Mouse (Mus musculus): ENCODE results near the gene Nrxn3.

Nrxn3 gene

DNA sequence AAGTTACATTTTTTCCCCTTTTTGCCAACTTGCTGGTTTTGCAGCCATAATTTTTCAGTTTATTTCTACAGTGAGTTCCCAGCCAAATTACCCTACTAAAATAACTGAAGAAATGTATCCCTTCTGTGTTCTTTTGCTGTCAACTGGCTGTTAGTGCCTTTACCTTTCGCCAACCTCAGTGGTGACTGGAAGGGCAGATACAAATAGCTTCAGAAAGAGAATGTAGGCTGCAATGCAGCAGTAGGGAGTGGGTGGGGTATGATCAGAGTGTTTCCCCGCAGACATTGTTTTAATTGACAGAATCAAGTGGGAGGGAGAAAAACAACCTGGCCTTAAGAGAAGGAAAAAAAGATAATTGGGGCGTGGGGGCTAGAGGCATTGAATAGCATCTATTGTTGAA is 1337.1 kb downstream of the Nrxn3 start:
- in situ Hi-C loops (cut with MboI, MseI) = no loop called here

DNA sequence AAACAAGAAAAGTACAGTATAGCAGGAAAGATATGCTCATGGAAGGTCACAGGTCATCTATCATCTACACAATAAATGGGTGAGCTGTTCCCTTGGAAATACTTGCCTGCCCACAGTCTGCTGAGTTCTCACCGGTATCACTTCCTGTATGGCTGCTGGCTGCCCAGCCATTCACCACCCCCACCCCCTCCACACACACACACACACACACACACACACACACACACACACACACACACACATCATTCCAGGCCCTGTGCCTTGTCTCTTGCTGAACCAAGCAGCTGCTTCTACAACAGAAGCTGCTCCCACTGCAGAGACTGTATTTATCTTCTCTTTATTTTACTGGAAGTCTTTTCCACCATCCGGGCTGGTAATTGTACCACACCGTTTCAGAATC is 1338.6 kb downstream of the Nrxn3 start:
- in situ Hi-C loops (cut with MboI, MseI) = no loop called here

DNA sequence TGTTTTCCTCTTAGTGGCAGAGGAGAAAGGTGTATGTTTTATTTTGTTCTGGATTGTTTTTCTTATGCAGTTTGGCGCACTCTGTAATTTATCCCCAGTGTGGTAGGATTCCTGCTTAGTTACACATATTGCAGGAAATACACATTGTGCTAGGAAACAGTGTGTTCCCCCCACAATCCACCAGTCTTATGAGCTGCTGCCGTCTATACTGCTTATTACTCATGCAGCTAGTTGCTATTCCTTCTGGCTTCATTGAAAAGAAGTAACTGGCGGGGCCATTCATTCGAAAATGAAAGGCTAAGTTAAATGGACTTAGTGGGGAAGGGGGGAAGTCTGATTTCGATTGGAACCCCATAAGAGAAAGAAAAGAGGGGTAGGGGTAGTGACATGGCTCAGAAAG is 1339.5 kb downstream of the Nrxn3 start:
- in situ Hi-C loops (cut with MboI, MseI) = no loop called here

DNA sequence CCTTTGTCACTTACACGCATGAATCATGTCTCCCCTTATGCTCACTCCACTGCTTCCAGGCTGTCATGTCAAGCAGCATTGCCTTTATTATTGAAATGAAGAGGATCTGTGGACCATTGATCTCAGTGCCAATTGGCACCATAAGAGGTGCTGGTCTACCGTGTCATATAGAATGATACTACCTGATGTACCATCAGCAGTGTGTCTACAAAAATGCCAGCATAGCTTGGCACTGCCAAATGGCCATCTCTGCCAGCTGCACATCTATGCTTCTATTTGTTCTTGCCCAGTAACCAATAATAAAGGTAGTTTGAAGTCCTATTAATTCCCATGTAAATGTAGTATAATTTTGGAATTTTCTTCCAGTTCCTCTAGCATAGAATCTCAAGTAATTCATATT is 1340.8 kb downstream of the Nrxn3 start:
- in situ Hi-C loops (cut with MboI, MseI) = no loop called here

DNA sequence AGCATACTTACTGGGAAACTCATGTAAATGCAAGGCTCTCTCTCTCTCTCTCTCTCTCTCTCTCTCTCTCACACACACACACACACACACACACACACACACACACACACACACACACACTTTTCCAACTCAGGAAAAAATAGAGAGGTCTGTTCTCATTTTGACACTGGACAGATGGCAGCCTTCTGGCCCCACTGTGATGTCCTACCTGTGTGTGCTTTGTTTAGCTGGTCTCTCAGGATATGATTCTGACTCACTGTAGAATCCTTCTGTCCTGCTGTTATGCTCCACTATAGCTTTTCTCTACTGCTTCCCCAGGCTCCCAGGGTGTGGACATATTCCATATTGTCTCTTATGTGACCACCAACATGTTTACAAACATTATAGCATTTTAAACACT is 1363.2 kb downstream of the Nrxn3 start:
- in situ Hi-C loops (cut with MboI, MseI) = no loop called here

DNA sequence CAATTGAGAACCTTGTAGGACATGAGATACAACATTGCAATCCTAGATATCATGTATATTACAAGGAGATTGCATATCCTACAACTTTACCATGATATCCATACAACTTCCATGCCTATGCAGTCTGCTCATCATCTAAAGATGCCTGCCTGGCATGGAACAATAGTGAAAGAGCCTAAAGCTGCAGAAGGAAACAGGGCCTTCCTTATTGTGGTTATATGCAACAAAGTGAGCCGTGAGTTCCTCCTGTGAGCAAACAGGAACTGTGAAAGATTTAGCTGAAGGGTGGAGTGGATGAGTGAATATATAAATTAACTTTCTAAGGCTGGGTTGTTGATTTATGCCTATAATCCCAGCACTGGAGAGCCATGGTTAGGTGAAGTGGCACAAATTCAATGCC is 1373.1 kb downstream of the Nrxn3 start:
- in situ Hi-C loops (cut with MboI, MseI) = no loop called here

DNA sequence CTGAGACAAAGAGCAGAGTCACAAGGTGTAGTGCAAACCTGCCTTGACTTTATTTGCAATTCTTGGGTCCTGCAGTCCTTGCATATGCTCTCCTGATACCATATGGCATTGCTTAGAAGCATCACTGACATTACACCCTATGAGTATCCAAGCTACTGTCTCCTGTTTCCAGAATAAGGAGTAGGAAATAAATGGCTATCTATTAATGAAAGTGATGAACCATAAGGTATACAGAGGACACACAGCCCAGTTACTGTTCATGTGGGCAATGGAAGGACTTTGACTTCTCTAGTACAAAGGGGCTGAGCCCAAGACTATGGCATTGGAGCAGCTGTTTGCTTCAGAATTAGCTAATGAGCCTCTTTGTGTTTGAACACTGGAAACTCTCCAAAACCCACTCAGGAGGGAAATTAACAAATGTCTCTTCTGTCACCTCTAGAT is 1390.7 kb downstream of the Nrxn3 start:
- in situ Hi-C loops (cut with MboI, MseI) = no loop called here

DNA sequence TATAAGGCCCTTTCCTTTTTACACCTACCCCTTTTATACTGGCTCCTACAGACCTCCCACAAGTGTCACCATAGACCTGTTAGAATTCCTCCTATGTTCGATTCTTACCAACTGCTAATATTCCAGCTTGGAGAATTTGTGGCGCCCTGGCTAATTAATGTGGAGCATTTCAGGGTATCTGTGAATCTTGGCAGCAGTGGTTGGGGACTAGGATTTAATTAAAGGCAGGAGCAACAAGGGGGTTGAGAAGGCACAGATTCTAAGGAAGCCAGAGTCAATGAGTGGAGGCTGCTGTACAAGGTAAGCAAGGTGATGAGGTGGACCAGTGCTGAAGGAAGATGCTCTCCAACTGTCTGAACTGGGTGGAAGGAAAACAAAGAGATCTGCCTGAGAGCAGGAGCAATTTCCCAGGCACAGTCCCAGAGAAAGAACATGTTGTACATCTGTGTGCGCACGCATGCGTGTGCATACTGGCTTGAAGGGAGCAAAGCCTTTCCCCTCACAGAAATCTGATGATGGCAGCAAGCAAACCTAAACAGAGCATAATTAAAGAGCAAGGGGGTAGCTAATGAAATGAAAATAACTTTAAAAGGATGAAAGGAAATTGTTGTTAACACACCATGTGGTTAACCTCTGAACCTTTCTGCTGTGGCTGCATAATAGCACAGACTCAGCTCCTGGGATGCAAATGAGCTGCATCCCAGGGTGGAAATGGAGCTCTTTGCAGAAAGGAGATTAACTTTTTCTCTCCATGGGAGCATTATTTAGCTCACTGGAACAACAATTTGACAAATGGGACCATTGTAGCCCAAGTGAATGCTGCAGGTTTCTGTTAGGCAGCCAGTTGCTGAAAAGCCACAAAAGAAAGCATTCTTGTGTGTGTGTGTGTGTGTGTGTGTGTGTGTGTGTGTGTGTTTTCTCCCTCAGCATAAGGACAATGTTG is 1409.5 kb downstream of the Nrxn3 start:
- in situ Hi-C loops (cut with MboI, MseI) = no loop called here

DNA sequence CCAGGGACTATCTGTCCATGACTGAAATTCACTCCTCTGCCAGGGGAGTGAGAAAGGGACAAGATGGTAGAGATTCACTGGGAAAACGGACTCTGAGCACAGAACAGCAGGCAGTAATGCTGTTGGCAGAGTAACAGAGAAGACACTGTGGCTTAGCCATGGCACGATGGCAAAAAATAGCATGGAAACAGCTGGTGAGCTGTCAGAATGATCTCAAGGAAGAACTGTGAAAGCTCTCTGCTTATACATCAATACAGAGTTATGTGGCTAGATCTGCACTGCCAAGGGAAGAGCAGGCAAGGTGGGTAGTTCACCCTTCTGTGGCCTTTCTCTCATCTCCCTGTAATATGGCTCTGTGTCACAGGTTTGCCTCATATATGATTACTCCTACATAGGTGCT is 1419.3 kb downstream of the Nrxn3 start:
- in situ Hi-C loops (cut with MboI, MseI) = no loop called here

DNA sequence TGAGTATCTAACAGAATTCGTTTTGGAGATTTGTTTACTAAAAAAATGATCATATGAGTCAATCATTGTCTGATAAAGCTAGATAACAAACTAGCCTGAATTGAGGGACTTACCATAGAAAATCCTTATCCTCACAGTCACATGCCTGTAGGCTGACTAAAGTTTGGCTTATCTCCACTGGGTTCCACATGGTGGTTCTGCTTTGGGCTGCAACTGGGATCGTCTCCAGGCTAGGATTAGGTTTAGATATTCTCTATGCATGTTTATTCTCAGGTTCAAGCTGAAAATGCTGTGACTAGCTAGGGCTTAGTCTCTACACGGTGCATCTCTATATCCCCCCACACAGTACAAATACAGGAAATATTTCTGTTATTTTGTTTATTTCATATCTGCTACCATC is 1421.6 kb downstream of the Nrxn3 start:
- in situ Hi-C loops (cut with MboI, MseI) = no loop called here

DNA sequence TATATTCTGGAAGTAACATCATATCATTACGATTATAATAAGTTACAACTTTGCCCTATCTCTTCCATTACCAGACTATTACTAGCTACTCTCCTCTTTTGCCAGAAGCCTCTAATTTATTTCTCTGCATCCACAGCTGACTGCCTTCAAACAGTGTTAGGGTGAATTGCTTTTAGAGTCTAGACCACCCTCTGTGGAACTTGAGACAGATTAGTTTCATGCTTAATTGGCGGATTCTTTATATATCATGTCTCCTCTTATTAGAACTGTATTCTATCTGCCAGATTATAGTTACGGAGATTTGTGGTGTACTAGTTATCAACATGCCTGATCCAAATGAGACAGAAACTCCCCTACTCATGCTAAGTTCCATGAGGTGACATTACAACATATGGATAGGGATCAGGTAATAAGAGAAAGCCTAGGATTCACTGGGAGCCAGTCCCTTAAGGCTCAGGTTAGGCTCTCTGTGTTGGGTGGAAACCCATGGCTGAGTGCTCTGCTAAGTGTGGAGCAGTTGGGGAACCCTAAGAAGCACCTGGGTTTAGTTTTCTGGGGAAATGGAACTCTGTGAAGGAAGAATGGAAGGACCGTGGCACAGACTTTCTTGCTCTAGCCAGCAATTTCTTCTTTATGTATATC is 1435.6 kb downstream of the Nrxn3 start:
- in situ Hi-C loops (cut with MboI, MseI) = no loop called here

DNA sequence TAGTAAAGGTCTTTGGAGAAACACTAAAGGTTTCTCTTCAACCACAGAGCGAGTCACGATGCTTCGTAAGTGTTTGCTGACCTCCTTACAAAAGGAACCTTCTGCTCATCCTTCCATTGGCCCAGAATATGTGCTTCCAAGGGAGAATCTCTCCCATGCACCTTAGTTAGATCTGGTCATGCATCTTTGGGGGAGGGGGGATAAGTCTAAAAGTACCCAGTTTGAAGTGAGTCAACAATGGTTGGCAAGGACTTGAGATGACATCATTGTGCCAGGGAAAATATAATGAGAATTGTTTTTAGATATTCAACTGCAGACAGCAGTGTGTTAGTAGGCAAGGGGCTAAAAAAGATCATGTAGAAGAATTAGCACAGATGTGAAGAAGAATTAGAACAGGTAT is 1437.2 kb downstream of the Nrxn3 start:
- in situ Hi-C loops (cut with MboI, MseI) = no loop called here

DNA sequence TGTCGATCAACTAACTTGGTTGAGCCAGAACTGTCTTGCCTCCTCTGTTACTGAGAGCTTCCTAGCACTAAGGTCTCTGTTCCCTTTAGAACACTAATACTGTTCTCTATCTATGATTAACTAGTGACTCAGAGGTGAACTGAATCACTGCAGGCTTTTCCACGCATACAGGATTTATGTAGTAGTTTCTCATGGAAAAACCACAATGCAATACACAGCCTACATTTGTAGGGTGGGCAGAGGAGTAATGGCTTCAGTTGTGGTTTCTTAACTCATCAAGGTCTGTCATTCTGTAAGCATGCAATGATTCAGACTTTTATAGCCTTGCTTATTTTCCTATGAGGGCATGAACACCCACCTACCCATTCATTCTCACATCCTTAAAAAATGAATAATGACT is 1443.4 kb downstream of the Nrxn3 start:
- in situ Hi-C loops (cut with MboI, MseI) = no loop called here

DNA sequence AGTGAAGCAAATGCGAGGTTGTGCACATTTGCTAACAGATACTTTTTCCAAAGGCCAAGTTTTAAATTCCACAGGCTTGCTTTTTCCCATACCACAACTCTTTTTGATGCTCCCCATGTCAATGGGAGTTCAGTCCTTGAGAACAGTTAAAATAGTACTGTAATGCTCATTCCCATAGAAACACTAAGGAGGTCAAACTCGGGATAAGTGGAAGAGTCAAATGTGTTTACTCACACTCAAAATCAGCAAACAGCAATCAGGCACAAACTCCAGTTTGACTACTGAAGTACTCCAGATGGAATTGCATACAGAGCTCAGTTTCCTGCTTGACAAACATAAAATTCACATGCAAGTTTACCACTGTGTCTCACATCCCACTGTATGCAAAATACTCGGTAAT is 1458.9 kb downstream of the Nrxn3 start:
- in situ Hi-C loops (cut with MboI, MseI) = no loop called here

DNA sequence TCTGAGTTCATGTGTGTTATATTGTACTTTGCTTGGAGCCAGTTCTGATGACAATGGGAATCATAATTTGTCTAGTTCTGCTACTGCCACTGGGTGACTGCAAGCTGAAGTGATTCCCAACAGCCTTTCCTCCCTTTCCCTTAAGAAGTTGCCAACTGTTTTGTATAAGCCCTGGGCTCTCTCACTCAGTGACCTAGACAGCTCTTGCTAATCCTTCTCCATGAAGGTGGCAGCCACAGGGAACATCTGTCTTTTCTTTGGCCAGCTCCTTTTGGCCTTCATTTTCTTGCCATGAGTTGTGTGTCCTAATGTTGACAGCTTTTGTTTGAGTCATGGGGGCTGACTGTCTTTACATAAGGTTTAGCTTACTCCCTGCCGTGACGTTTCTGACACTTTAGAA is 1460.3 kb downstream of the Nrxn3 start:
- in situ Hi-C loops (cut with MboI, MseI) = no loop called here

DNA sequence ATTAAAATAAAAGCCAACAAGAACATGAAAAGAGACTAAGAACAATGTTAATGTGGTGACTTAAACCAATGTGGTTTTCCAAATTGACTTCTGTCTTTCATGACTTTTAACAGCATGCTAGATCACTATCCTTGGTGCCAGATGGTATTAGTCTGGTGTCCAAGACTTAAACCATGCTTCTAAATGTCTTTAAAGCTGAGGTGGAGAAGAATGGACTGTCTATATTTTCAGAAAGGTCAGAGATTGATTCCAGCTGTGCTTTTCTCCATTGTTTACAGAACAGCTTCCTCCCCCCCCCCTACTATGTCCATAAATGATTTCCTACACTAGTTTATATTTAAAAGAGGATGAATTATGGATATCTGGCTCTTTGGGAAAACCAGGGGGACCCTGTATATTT is 1473.5 kb downstream of the Nrxn3 start:
- in situ Hi-C loops (cut with MboI, MseI) = no loop called here

DNA sequence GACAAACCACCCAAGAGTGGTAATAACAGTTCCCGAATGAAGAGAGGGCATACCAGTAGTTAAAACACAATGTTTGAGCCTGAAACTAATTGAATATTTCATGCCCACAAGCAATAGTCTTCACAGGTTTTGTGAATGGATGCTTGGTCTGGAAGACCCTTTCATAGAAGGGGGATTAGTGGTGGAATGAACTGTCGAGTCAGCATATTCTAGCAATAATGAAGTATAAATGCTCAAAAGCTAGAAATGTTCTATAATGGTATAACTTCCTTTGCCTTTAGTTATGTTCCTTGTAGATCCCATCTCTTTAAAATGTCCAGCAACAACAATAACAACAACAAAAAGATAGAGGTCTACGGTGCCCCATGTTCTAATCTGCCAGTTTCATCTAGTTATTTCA is 1475.3 kb downstream of the Nrxn3 start:
- in situ Hi-C loops (cut with MboI, MseI) = no loop called here

DNA sequence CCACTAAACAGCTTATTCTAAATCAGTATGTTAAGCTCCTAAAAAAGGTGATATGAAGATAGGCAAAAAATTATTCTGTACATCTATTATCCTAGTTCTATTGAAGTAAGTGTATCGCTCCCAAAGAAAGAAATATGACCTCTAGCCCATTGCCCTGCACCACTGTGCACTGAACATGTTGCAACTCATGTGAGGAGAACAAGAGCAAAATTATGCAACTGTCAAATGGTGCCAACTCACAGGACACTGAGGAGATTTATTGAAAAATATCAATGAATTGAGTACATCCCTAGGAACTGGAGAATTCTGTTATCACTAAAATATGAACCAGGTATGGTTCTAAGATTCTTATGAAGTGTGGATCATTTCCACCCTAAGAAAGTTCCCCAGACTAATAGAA is 1479.8 kb downstream of the Nrxn3 start:
- in situ Hi-C loops (cut with MboI, MseI) = no loop called here

DNA sequence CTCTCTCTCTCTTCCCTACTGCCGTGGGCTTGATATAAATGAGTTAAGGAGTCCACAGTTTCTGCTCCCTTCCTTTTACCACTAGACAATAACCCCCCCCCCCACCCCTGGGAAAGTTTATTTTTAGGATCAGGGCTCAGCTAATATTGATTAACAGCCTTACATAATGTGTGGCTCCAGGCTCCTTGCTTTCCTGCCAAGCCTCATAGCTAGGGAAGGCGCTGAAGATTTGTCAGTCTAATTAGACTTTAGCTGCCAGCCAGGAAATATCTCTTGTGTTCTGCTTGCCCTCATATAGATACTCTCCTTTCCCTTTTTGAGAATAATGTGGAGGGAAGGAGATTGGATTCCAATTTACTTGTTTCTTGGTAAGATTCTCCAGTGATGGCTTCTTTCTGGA is 1488.7 kb downstream of the Nrxn3 start:
- in situ Hi-C loops (cut with MboI, MseI) = no loop called here

DNA sequence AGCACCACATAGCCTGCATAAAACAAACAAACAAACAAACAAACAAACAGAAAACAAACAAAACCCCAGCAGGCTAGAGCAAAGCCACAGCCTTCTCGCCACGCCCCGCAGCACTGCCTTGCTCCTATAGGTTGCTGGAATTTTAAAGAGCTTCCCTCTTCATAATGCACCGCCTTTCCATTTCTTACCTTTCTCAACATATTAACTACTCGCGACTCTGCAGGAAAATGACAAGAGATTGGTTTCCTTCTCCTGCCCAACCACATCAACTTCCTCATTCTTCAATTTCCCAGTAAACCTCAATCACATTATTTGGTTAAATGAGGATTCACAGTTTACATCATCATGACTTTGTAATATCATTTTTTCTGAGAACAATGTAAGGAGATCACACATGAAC is 1494.4 kb downstream of the Nrxn3 start:
- in situ Hi-C loops (cut with MboI, MseI) = no loop called here

DNA sequence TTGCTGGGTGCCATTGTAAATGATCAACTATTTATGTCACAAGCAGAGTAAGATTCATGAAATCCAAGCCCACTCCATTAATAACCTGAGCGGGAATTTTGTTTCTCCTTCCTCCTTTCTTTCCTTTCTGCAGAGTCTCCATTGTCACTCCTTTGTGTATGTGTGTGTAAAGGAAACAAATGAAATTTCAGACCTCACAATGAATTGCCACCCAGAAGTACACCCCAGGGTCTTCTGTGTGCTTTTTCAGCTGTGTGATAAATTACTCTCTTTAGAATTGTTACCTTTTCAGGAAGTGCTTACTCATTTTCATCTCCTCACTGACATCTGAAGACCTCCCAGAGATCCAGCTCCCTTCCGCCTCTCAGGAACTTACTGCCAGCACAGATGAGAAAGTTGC is 1506.4 kb downstream of the Nrxn3 start:
- in situ Hi-C loops (cut with MboI, MseI) = no loop called here

DNA sequence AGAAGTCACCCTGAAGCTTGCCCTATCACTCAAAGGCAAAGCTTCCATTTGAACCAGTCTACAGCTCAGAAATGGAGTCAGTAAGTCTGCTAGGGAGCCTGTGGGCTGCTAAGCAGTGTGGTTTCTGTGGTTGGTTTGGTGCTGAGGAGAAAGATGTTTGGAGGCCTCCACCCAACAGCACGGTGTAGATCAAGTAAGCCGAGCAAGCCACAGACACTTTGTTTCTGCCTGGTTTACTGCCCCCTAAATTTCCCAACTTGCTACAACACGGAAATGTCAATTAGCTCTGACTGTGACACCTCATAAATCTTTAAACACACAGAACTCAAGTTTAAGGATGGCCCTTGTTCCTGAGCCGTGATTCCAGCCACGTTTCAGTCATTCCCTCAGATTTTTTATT is 1513.4 kb downstream of the Nrxn3 start:
- in situ Hi-C loops (cut with MboI, MseI) = no loop called here

DNA sequence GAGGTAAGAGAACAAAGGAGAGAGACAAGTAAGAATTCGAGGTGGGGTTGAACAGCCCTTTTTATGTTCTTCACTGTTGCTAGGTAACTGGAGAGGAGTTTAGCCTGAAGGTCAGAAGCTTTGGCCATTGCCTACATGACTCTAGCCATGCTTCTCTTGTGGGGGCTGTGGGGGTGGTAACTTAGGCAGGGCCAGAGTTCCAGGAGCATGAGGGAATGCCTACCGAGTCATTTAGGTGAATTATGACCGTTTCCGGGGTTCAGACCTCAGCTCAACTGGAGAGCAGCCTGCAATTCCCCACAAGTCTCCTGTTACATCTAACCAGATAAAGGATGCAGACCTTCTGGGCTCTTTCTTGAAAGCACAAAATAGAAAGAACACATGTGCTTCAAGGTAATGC is 1537.6 kb downstream of the Nrxn3 start:
- in situ Hi-C loops (cut with MboI, MseI) = no loop called here

Data from T-helper 2 cell (primary cell).